Mouse (Mus musculus) neural tube, embryonic 13.5 days (tissue): ENCODE measurements around the gene Dnaja3. TPM values are rescaled to one million over a fixed set of nuclear protein-coding genes. Genes with fewer than 3 reads are reported as not detected.

Experiments
- ATAC-seq: fragments of 200-750 bp; cut with Nextera tagmentation; 2 replicates; pipeline ENCODE4 v1.8.0; 2017; ENCODE audit warnings: low read depth, mild to moderate bottlenecking, moderate TSS enrichment, moderate library complexity
- H3K27ac ChIP-seq: fragments of 300-500 bp; sonication (generic); replicated peaks from 2 replicates; pipeline ENCODE4 v1.5.1; 2015; ENCODE audit warnings: moderate library complexity, mild to moderate bottlenecking, inconsistent platforms
- H3K27me3 ChIP-seq: fragments of 300-500 bp; sonication (generic); 2 replicates; pipeline ENCODE4 v1.6.1; 2015; ENCODE audit warnings: mild to moderate bottlenecking, inconsistent platforms
- H3K36me3 ChIP-seq: fragments of 300-500 bp; sonication (generic); 2 replicates; pipeline ENCODE4 v1.6.1; 2015; ENCODE audit warnings: mild to moderate bottlenecking, inconsistent platforms
- H3K4me1 ChIP-seq: fragments of 300-500 bp; sonication (generic); replicated peaks from 2 replicates; pipeline ENCODE4 v1.6.1; 2015; ENCODE audit warnings: inconsistent platforms
- H3K4me2 ChIP-seq: fragments of 300-500 bp; sonication (generic); 2 replicates; pipeline ENCODE4 v1.6.1; 2015; ENCODE audit warnings: inconsistent platforms, mild to moderate bottlenecking, moderate library complexity
- H3K4me3 ChIP-seq: fragments of 300-500 bp; sonication (generic); 2 replicates; pipeline ENCODE4 v1.5.1; 2015; ENCODE audit warnings: mild to moderate bottlenecking, inconsistent platforms
- H3K9ac ChIP-seq: fragments of 300-500 bp; sonication (generic); 2 replicates; pipeline ENCODE4 v1.6.1; 2015; ENCODE audit warnings: moderate library complexity, mild to moderate bottlenecking, inconsistent platforms
- H3K9me3 ChIP-seq: fragments of 300-500 bp; sonication (generic); 2 replicates; pipeline ENCODE4 v1.6.1; 2016; ENCODE audit warnings: inconsistent platforms
- WGBS: fragments of 180-500 bp; shearing (Covaris S2); methylation state at CpG from one replicate; pipeline ENCODE4 v1.1.7; 2015; 5-methylcytosine and 5-hydroxymethylcytosine counted together
- polyA plus RNA-seq: library from polyadenylated mRNA; unstranded; fragments of >200 nt; fragmentation: Nextera tagmentation; extraction: Ambion mirVana; gene quantifications from 2 replicates; pipeline ENCODE4 v1.2.1, GENCODE M21; 2015

Dnaja3 gene
- 55.7 and 59.2 TPM in 2 replicates for polyA plus RNA-seq

DNA sequence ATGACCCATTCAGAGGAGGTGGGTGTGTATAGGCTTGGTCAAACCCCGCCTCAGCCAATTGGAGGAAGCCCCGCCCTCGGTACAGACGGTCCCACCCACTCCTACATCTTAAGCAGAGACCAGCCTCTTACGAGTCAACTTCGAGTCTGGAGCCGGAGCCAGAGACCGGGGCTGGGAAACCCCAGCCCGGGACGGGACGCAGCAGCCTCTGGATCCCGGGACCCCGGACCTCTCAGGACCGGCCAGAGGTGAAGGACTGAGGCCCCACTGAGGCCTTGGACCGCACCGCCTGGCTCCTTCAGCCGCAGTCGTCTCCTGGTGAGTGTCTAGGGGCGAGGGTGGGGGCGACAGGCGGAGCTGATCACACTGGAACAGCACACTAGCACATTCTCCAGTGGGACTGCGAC lies at the start of gene Dnaja3, which contains the start of gene Vasn:
Dnaja3 (plus strand) TSS at position 159 of the 407 bp plus-strand sequence.
Vasn (plus strand) TSS at position 111 of the 407 bp plus-strand sequence.
- Histone ChIP-seq H3K4me2 (peak within 1 kb of the TSS; percentile 78), H3K27me3 (no peaks in the 10 kb centered on the region), H3K27ac (peak within 1 kb of the TSS; percentile 77), H3K36me3 (0 out of 2 replicates have a peak, but pooled peaks cover 6% of the 10 kb centered on the region), H3K4me3 (peak within 1 kb of the TSS; percentile 56), H3K9ac (peak within 1 kb of the TSS; percentile 75), H3K9me3 (no peaks in the 10 kb centered on the region), H3K4me1 (peaks cover 53% of the 10 kb centered on the region)
- under 1% methylated on average over 22 of the region's 22 CpGs for WGBS
- peak; percentile 92 for ATAC-seq

- ATAC-seq, result no peak
- peaks cover 42% of the 10 kb centered on the region for H3K4me1 ChIP-seq
- H3K27me3 ChIP-seq, result no peaks in the 10 kb centered on the region
- H3K36me3 ChIP-seq, result peaks cover 9% of the 10 kb centered on the region
- no peak overlapping the region for H3K9ac ChIP-seq
- H3K4me2 ChIP-seq, result no peak overlapping the region
- H3K4me3 ChIP-seq, result no peak overlapping the region
- 96% methylated on average over 9 of the region's 9 CpGs for WGBS
- no peak overlapping the region for H3K27ac ChIP-seq
- H3K9me3 ChIP-seq, result no peaks in the 10 kb centered on the region
Measured at GRCm38 (mm10) chr16:4590236-4590635, 49.6 kb upstream of the Dnaja3 start.

DNA sequence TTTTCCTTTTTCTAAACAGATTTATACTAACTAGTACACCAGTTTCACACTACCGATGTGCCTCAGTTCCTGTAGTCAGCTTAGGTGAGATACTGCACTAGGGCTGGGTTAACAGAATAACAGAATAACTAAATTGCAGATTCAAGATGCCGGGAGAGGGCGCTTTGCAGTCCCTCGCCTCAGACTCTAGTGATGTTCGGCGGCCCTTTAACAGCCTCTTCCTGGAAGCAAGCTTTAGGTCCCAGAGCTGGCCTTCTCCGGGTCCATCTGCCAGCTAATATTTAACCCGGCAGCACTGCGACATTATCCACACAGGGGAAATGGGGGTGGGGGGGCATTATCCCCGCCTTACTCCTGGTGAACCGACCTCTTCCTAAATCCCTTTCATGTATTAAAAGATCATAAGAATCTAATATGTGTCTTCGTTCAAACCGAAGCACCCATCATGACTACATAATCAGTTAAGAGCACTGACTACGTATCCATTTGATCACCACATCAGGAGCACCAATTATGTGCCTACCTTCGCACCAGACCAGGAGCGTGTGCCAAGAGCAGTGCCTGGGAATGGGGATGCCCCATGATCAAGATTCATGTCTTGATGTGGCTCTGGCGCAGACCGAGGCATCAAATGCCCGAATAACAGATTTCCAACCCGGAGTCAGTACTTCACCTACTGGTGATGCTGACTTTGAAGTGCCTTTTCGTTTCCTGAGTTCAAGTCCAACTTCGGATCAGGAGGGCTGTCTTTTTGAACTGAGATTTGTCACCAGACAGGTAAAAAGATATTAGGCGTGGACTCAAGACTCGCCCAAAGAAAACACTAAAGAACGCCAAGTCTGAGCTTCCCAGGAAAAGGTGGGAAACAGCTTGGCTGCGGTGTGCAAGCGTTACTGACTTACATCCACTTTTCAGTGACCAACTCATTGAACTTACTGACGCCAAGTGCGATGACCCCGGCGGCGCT lies 46.6 kb upstream of the Dnaja3 start:
- WGBS, result 12% methylated on average over 32 of the region's 32 CpGs
- Histone ChIP-seq H3K4me1 (peaks cover 55% of the 10 kb centered on the region), H3K4me2 (peak overlapping the region; percentile 97), H3K9me3 (no peaks in the 10 kb centered on the region), H3K36me3 (peaks cover 9% of the 10 kb centered on the region), H3K9ac (peak overlapping the region; percentile 98), H3K27me3 (no peaks in the 10 kb centered on the region), H3K4me3 (peak overlapping the region; percentile 87), H3K27ac (peak overlapping the region; percentile 97)
- ATAC-seq, result no peak

GRCm38 (mm10) chr16:4593971-4594813 lies 45.6 kb upstream of the Dnaja3 start, which contains the start of gene Glis2:
Gene Glis2, plus strand, starts transcription at chr16:4594713.
- Histone ChIP-seq H3K4me1 (peaks cover 65% of the 10 kb centered on the region), H3K9ac (peak within 1 kb of the TSS; percentile 98), H3K36me3 (peaks cover 9% of the 10 kb centered on the region), H3K4me3 (peak within 1 kb of the TSS; percentile 87), H3K27me3 (no peaks in the 10 kb centered on the region), H3K27ac (peak within 1 kb of the TSS; percentile 97), H3K4me2 (peak within 1 kb of the TSS; percentile 97), H3K9me3 (no peaks in the 10 kb centered on the region)
- WGBS, result 0% methylated on average over 21 of the region's 74 CpGs
- ATAC-seq, result peak; percentile 85

GRCm38 (mm10) chr16:4594814-4595526 lies 44.8 kb upstream of the Dnaja3 start:
- peak overlapping the region; percentile 87 for H3K4me3 ChIP-seq
- H3K9ac ChIP-seq, result peak overlapping the region; percentile 98
- no peaks in the 10 kb centered on the region for H3K27me3 ChIP-seq
- no peaks in the 10 kb centered on the region for H3K9me3 ChIP-seq
- H3K4me1 ChIP-seq, result peaks cover 73% of the 10 kb centered on the region
- 1% methylated on average over 35 of the region's 52 CpGs for WGBS
- H3K36me3 ChIP-seq, result peaks cover 9% of the 10 kb centered on the region
- peak; percentile 52 for ATAC-seq
- peak overlapping the region; percentile 97 for H3K4me2 ChIP-seq
- H3K27ac ChIP-seq, result peak overlapping the region; percentile 97

- Histone ChIP-seq H3K9me3 (no peaks in the 10 kb centered on the region), H3K9ac (peak overlapping the region; percentile 98), H3K4me2 (peak overlapping the region; percentile 97), H3K36me3 (peaks cover 6% of the 10 kb centered on the region), H3K4me3 (peak overlapping the region; percentile 87), H3K27ac (peak overlapping the region; percentile 97), H3K4me1 (peaks cover 79% of the 10 kb centered on the region), H3K27me3 (no peaks in the 10 kb centered on the region)
- ATAC-seq, result peak; percentile 17
- WGBS, result 4% methylated on average over 5 of the region's 5 CpGs
Measured at GRCm38 (mm10) chr16:4595527-4595963, 44.2 kb upstream of the Dnaja3 start.

GRCm38 (mm10) chr16:4596141-4596728 lies 43.6 kb upstream of the Dnaja3 start:
- Histone ChIP-seq H3K9me3 (no peaks in the 10 kb centered on the region), H3K9ac (peak overlapping the region; percentile 98), H3K4me2 (peak overlapping the region; percentile 97), H3K36me3 (no peaks in the 10 kb centered on the region), H3K27me3 (no peaks in the 10 kb centered on the region), H3K4me1 (peaks cover 86% of the 10 kb centered on the region), H3K27ac (peak overlapping the region; percentile 97), H3K4me3 (peak overlapping the region; percentile 87)
- 0 out of 2 replicates have a peak, but pooled peaks have one; percentile 12 for ATAC-seq
- 4% methylated on average over 3 of the region's 3 CpGs for WGBS

DNA sequence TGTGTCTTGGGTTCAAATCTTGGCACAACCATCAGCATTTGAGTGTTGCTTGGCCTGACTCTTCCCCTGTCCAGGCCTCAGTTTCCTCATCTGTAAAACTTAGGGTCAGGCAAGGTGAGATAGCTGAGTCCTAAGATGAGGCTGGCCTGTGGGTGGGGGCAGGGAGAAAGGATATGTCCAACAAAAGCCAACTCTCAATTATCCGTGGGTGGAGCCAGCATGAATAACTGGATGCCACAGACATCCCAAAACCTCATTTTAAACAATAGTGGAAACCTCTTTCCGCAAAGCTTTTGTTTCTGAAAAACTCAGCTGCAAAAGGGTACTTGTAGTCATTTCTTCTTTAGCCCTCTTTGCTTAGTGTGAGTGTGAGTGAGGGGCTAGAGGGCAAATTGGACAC lies 43.0 kb upstream of the Dnaja3 start:
- H3K4me2 ChIP-seq, result peak overlapping the region; percentile 97
- H3K4me1 ChIP-seq, result peaks cover 89% of the 10 kb centered on the region
- peak overlapping the region; percentile 87 for H3K4me3 ChIP-seq
- H3K36me3 ChIP-seq, result no peaks in the 10 kb centered on the region
- peak overlapping the region; percentile 97 for H3K27ac ChIP-seq
- ATAC-seq, result no peak
- no peaks in the 10 kb centered on the region for H3K27me3 ChIP-seq
- peak overlapping the region; percentile 98 for H3K9ac ChIP-seq
- 23% methylated on average over 2 of the region's 2 CpGs for WGBS
- no peaks in the 10 kb centered on the region for H3K9me3 ChIP-seq

DNA sequence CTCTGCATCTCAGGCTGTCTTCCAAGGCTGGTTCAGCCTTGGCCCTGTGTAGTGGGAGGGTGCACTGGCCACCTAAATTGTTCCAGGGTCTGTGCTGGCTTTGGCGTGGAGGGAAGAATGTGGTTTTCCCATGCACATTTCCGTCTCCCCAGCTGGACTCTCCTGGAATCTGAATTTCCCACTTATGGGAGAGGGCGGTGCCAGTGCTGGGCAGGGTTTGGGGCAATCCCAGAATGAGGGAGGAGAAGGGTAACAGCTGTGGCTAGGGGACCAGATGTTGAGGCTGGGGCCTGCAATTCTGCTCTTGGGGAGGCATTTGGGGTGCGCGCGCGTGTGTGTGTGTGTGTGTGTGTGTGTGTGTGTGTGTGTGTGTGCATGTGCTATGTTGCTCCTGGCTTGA lies 42.5 kb upstream of the Dnaja3 start:
- no peak for ATAC-seq
- peak overlapping the region; percentile 98 for H3K9ac ChIP-seq
- peaks cover 89% of the 10 kb centered on the region for H3K4me1 ChIP-seq
- no peaks in the 10 kb centered on the region for H3K9me3 ChIP-seq
- no peaks in the 10 kb centered on the region for H3K36me3 ChIP-seq
- H3K27ac ChIP-seq, result peak overlapping the region; percentile 97
- peak overlapping the region; percentile 97 for H3K4me2 ChIP-seq
- H3K27me3 ChIP-seq, result no peaks in the 10 kb centered on the region
- peak overlapping the region; percentile 87 for H3K4me3 ChIP-seq
- 39% methylated on average over 7 of the region's 7 CpGs for WGBS

GRCm38 (mm10) chr16:4598041-4598440 lies 41.7 kb upstream of the Dnaja3 start:
- whole genome bisulfite sequencing, result 50% methylated on average over 5 of the region's 5 CpGs
- no peaks in the 10 kb centered on the region for H3K27me3 ChIP-seq
- no peak for ATAC-seq
- H3K4me2 ChIP-seq, result peak overlapping the region; percentile 97
- peaks cover 89% of the 10 kb centered on the region for H3K4me1 ChIP-seq
- peak overlapping the region; percentile 43; the same call in 1 of the 2 replicates for H3K9ac ChIP-seq
- peak overlapping the region; percentile 97 for H3K27ac ChIP-seq
- H3K36me3 ChIP-seq, result no peaks in the 10 kb centered on the region
- no peaks in the 10 kb centered on the region for H3K9me3 ChIP-seq
- no peak overlapping the region for H3K4me3 ChIP-seq
